Mouse (Mus musculus) heart, embryonic 15.5 days (tissue): ENCODE results near the gene Pcbp3. TPM values are rescaled to one million over a fixed set of nuclear protein-coding genes. Genes with fewer than 3 reads are reported as not detected.

Experiments
- ATAC-seq: fragments of 200-750 bp; cut with Nextera tagmentation; replicated peaks from 2 replicates; pipeline ENCODE4 v1.8.0; 2017; ENCODE audit warnings: low read depth, moderate TSS enrichment; ENCODE audit not compliant: insufficient number of reproducible peaks, insufficient read depth, low FRiP score
- H3K27ac ChIP-seq: fragments of 300-500 bp; sonication (generic); 2 replicates; pipeline ENCODE4 v1.5.1; 2015; ENCODE audit warnings: mild to moderate bottlenecking, inconsistent platforms
- H3K27me3 ChIP-seq: fragments of 300-500 bp; sonication (generic); 2 replicates; pipeline ENCODE4 v1.6.1; 2015; ENCODE audit warnings: inconsistent platforms
- H3K36me3 ChIP-seq: fragments of 300-500 bp; sonication (generic); 2 replicates; pipeline ENCODE4 v1.6.1; 2015; ENCODE audit warnings: mild to moderate bottlenecking, inconsistent platforms
- H3K4me1 ChIP-seq: fragments of 300-500 bp; sonication (generic); replicated peaks from 2 replicates; pipeline ENCODE4 v1.6.1; 2015; ENCODE audit warnings: inconsistent platforms
- H3K4me2 ChIP-seq: fragments of 300-500 bp; sonication (generic); 2 replicates; pipeline ENCODE4 v1.6.1; 2015; ENCODE audit warnings: inconsistent platforms, mild to moderate bottlenecking, moderate library complexity
- H3K4me3 ChIP-seq: fragments of 300-500 bp; sonication (generic); 2 replicates; pipeline ENCODE4 v1.5.1; 2015; ENCODE audit warnings: mild to moderate bottlenecking, inconsistent platforms
- H3K9ac ChIP-seq: fragments of 300-500 bp; sonication (generic); 2 replicates; pipeline ENCODE4 v1.6.1; 2015; ENCODE audit warnings: mild to moderate bottlenecking, inconsistent platforms
- H3K9me3 ChIP-seq: fragments of 300-500 bp; sonication (generic); replicated peaks from 2 replicates; pipeline ENCODE4 v1.6.1; 2016; ENCODE audit warnings: inconsistent platforms
- WGBS: fragments of 180-500 bp; shearing (Covaris S2); methylation state at CpG from one replicate; pipeline ENCODE4 v1.1.7; 2015; ENCODE audit warnings: mixed read lengths; 5-methylcytosine and 5-hydroxymethylcytosine counted together
- polyA plus RNA-seq: library from polyadenylated mRNA; unstranded; fragments of >200 nt; fragmentation: Nextera tagmentation; extraction: Ambion mirVana; gene quantifications from 2 replicates; pipeline ENCODE4 v1.2.1, GENCODE M21; 2015

The Pcbp3 gene
- polyA plus RNA-seq, 1 experiment from 2014 or later, result 9.4 TPM

- H3K27me3 ChIP-seq, result no peaks in the 10 kb centered on the region
- no peaks in the 10 kb centered on the region for H3K36me3 ChIP-seq
- H3K9me3 ChIP-seq, result no peaks in the 10 kb centered on the region
- H3K4me1 ChIP-seq, result 0 out of 2 replicates have a peak, but pooled peaks cover 3% of the 10 kb centered on the region
- 86% methylated on average over 2 of the region's 2 CpGs for WGBS
- H3K9ac ChIP-seq, result no peak overlapping the region
- no peak overlapping the region for H3K4me2 ChIP-seq
- no peak for ATAC-seq
- H3K4me3 ChIP-seq, result no peak overlapping the region
- H3K27ac ChIP-seq, result no peak overlapping the region
Measured at GRCm38 (mm10) chr10:76818337-76818736, 143.3 kb downstream of the Pcbp3 start.

DNA sequence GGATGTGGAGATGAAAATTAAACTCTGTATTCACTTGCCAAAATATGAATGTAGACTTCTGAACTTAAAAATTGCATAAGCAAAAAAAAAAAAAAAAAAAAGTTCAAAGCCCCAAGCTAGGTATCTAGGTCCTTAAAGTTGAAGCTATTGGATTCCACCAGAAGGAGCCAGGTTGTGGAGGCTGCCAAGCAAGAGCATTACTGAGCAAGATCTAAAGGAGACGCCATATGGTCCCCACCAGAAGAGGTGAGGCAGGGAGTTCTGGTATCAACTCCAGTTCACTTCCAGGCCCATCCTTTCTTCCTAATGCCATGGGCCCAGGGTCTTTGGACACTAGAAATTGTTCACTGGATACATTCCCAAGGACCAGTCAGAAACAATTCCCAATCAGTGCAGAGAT, 144.8 kb downstream of the Pcbp3 start:
- 88% methylated on average over 1 of the region's 1 CpGs for WGBS
- no peaks in the 10 kb centered on the region for H3K36me3 ChIP-seq
- H3K4me2 ChIP-seq, result no peak overlapping the region

GRCm38 (mm10) chr10:76816436-76816835, 145.3 kb downstream of the Pcbp3 start:
- H3K4me1 ChIP-seq, result 0 out of 2 replicates have a peak, but pooled peaks cover 3% of the 10 kb centered on the region
- no peak overlapping the region for H3K4me2 ChIP-seq
- no peak overlapping the region for H3K9ac ChIP-seq
- 58% methylated on average over 7 of the region's 7 CpGs for WGBS
- H3K27ac ChIP-seq, result no peak overlapping the region
- H3K9me3 ChIP-seq, result no peaks in the 10 kb centered on the region
- no peak overlapping the region for H3K4me3 ChIP-seq
- no peaks in the 10 kb centered on the region for H3K27me3 ChIP-seq
- H3K36me3 ChIP-seq, result no peaks in the 10 kb centered on the region
- no peak for ATAC-seq

More for the DNA sequence above, 144.8 kb downstream of the Pcbp3 start:
- Histone ChIP-seq H3K4me1 (0 out of 2 replicates have a peak, but pooled peaks cover 3% of the 10 kb centered on the region), H3K4me3 (no peak overlapping the region), H3K9me3 (no peaks in the 10 kb centered on the region), H3K27me3 (no peaks in the 10 kb centered on the region), H3K9ac (no peak overlapping the region), H3K27ac (no peak overlapping the region)
- ATAC-seq, result no peak

DNA sequence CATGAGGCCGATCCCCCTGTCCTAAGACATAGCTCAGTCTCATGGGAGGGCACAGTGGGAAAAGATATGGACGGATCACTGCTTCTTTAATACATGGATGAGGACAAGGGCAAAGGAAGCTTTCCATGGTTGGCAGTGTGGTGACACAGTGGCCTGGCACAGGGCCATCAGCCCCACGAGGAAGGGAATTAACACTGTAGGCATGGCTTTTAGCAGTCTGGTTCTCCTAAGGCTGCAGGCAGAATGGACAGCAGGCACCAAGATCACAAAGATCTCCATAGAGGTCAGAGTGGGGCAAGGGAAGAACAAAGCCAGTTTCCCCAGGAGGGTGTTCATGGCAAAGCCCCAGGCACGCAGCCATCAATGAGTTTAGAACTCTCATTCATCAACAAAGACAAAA, 146.2 kb downstream of the Pcbp3 start:
- Histone ChIP-seq H3K27me3 (no peaks in the 10 kb centered on the region), H3K4me2 (no peak overlapping the region)
- WGBS, result 50% methylated on average over 4 of the region's 4 CpGs

GRCm38 (mm10) chr10:76814811-76815210, 146.9 kb downstream of the Pcbp3 start:
- H3K9me3 ChIP-seq, result no peaks in the 10 kb centered on the region
- no peaks in the 10 kb centered on the region for H3K36me3 ChIP-seq
- H3K9ac ChIP-seq, result no peak overlapping the region
- no peak for ATAC-seq
- no peaks in the 10 kb centered on the region for H3K27me3 ChIP-seq
- H3K27ac ChIP-seq, result no peak overlapping the region
- H3K4me3 ChIP-seq, result no peak overlapping the region
- no peak overlapping the region for H3K4me2 ChIP-seq
- 0 out of 2 replicates have a peak, but pooled peaks cover 5% of the 10 kb centered on the region for H3K4me1 ChIP-seq
- 80% methylated on average over 8 of the region's 8 CpGs for WGBS

More for the DNA sequence above, 146.2 kb downstream of the Pcbp3 start:
- Histone ChIP-seq H3K4me1 (0 out of 2 replicates have a peak, but pooled peaks cover 3% of the 10 kb centered on the region), H3K9me3 (no peaks in the 10 kb centered on the region), H3K4me3 (no peak overlapping the region), H3K36me3 (no peaks in the 10 kb centered on the region), H3K9ac (no peak overlapping the region), H3K27ac (no peak overlapping the region)
- no peak for ATAC-seq

DNA sequence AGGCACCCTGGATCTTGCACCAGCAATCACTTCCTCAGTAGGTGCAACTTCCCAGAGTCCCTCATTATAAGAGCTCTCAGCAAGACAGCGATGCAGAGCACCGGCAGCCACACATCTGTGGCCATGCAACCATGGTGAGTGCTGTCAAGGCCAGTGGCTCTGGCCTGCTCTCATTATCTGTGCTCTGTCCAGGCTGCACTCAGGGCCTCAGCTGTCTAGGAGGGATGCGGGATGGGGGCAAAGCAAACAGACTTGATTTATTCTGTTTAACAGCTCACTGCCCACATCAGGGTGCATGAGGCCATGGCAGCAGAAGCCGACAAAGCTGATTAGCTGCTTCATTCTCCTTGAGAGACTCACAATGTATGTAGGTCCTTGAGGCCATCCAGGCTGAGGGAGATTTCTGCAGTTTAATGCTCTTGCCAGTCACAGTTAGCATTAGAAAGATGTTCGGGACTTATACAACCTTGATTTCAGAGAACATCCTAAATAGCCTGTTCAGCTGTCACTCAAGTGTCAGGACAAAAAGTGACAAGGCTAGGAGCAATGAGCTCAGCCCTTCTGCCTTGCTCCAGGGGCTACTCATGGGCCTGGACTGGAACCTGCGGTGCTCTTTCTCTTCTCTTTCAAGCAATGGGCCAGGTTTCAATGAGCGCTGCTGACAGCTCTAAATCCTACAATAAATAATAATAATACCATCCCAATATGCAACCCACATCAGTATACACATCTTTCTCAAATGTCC, 151.6 kb downstream of the Pcbp3 start:
- H3K4me2 ChIP-seq, result no peak overlapping the region
- ATAC-seq, result no peak
- H3K9me3 ChIP-seq, result no peaks in the 10 kb centered on the region
- peaks cover 10% of the 10 kb centered on the region for H3K4me1 ChIP-seq
- no peaks in the 10 kb centered on the region for H3K27me3 ChIP-seq
- H3K4me3 ChIP-seq, result no peak overlapping the region
- H3K9ac ChIP-seq, result no peak overlapping the region
- no peaks in the 10 kb centered on the region for H3K36me3 ChIP-seq
- 69% methylated on average over 7 of the region's 7 CpGs for WGBS
- no peak overlapping the region for H3K27ac ChIP-seq

DNA sequence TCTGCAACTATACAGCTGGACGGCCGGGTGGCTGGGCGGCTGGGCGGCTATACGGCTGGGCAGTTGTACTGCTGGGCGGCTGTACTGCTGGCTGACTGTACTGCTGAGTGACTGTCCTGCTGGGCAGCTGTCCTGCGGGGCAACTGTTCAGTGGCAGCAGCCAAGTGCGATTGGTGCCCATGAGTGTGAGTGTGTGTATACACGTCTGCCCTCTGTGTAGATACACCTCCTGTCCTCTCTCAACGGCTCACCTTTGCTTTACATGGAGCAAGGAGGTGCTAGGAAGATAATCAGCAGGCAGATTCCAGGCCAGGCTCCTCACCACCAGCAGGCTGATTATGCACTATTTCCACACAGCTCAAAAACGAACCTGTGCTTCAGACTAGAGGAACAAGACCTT, 152.2 kb downstream of the Pcbp3 start:
- WGBS, result 79% methylated on average over 11 of the region's 11 CpGs
- H3K4me2 ChIP-seq, result no peak overlapping the region
- H3K9ac ChIP-seq, result no peak overlapping the region
- no peaks in the 10 kb centered on the region for H3K27me3 ChIP-seq
- H3K4me3 ChIP-seq, result no peak overlapping the region
- peaks cover 10% of the 10 kb centered on the region for H3K4me1 ChIP-seq
- H3K27ac ChIP-seq, result no peak overlapping the region
- H3K9me3 ChIP-seq, result no peaks in the 10 kb centered on the region
- no peaks in the 10 kb centered on the region for H3K36me3 ChIP-seq
- no peak for ATAC-seq

DNA sequence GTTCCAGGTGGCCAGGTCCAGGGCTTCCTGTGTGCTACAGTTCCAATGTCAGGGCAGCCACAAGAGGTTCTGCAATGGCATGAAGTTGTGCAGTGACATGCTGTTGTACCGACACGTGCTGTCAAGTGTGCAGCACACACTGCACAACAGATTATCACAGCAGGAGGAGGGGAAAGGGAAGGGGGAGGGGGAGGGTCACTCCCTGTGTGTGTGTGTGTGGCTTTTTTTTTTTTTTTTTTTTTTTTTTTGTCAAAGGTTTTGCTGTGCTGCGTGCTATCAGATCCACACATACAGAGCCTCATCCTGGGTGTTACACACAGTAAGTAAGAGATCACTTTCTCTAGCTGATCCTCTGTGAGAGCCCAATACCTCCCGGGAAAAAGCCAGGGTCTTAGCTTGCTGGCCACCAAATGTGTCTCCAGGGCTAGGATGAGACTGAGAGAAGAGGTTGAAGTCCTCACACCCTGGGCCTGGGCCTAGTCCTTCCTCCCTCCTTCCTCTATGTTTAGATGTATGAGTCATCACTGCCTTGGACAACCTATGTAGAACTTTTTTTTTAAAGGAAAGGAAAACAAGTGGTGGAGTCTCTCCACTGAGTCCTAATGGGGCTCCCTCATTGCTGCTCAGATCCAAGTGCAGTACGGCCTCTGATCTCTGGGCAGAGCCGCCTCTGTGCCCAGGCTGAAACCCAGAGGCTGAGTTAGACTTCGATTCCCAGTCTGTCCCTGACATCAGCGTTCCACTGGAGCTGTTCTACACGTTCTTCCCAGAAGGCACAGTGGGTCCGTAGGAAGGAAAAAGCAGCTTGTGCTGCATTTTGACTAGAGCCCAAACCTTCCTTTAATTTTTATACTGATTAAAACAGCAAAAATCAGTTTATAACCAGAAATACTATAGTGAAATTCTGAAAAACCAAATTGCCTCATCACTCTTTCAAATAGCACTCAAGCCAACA, 153.0 kb downstream of the Pcbp3 start:
- Histone ChIP-seq H3K4me2 (no peak overlapping the region), H3K9ac (no peak overlapping the region), H3K36me3 (no peaks in the 10 kb centered on the region), H3K4me3 (no peak overlapping the region), H3K4me1 (peaks cover 10% of the 10 kb centered on the region), H3K27ac (no peak overlapping the region), H3K27me3 (no peaks in the 10 kb centered on the region), H3K9me3 (no peaks in the 10 kb centered on the region)
- ATAC-seq, result no peak
- 65% methylated on average over 10 of the region's 10 CpGs for WGBS

DNA sequence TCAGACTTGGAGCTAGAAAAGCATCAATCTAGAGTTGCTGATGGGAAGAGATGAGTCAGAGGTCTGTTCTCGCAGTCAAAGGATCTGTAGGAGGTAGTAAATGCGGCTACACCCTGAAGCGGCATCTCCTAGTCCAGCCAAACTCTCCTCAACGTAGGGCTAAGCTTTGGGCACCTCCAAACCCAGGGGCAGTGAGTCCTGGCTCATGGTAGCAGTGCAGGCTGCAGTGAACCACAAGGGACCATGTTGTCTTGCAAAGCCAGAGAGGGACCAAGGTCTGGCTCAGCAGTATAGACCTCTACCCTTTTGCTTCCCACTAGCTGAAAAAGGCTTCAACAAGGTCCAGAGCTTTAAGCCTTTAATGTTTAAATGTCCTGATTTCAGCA, 159.2 kb downstream of the Pcbp3 start:
- Histone ChIP-seq H3K27me3 (no peaks in the 10 kb centered on the region), H3K4me1 (peaks cover 12% of the 10 kb centered on the region), H3K4me3 (no peak overlapping the region), H3K36me3 (no peaks in the 10 kb centered on the region), H3K9me3 (no peaks in the 10 kb centered on the region), H3K9ac (no peak overlapping the region), H3K4me2 (no peak overlapping the region), H3K27ac (no peak overlapping the region)
- WGBS, result 78% methylated on average over 4 of the region's 4 CpGs
- ATAC-seq, result no peak

- Histone ChIP-seq H3K9ac (no peak overlapping the region), H3K4me2 (no peak overlapping the region), H3K4me3 (no peak overlapping the region), H3K27ac (no peak overlapping the region), H3K36me3 (no peaks in the 10 kb centered on the region), H3K4me1 (peaks cover 12% of the 10 kb centered on the region), H3K9me3 (no peaks in the 10 kb centered on the region), H3K27me3 (no peaks in the 10 kb centered on the region)
- no peak for ATAC-seq
- WGBS, result 71% methylated on average over 6 of the region's 6 CpGs
Measured at GRCm38 (mm10) chr10:76801841-76802499, 159.7 kb downstream of the Pcbp3 start.

DNA sequence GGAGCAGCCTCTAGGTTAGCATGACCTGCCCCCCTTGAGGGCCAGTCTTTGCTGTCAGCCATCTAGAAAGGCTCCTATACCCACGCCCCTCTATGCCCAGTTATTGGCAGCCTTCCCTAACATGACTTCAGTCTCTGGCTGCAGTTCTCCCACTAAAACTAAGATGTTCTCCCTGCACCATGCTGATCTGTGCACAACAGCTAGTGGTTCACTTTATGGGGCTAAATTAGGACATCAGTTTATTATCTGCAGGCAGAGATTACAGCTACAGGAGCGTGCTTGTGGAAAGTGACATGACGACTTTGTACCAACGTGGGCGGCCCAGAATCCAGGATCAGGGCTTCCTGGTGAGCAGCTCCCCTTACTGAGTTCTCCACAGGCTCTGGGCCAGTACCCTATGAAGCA, 160.4 kb downstream of the Pcbp3 start:
- 47% methylated on average over 5 of the region's 5 CpGs for WGBS
- no peak overlapping the region for H3K9ac ChIP-seq
- no peak overlapping the region for H3K4me2 ChIP-seq
- no peak overlapping the region for H3K4me3 ChIP-seq
- H3K27ac ChIP-seq, result no peak overlapping the region
- peaks cover 12% of the 10 kb centered on the region for H3K4me1 ChIP-seq
- no peaks in the 10 kb centered on the region for H3K9me3 ChIP-seq
- no peaks in the 10 kb centered on the region for H3K36me3 ChIP-seq
- no peaks in the 10 kb centered on the region for H3K27me3 ChIP-seq
- ATAC-seq, result no peak
